Mouse (Mus musculus) splenic B cell, adult 2 months (primary cell): ENCODE data around the gene Cenpv.

ENCODE experiments used
- DNase-seq: peaks from one replicate; pipeline ENCODE4 v3.0.0-alpha.2; 2011; ENCODE audit warnings: low read depth, low spot score
- H3K27me3 ChIP-seq: 2 replicates; pipeline ENCODE4 v1.6.1; 2012; ENCODE audit warnings: mild to moderate bottlenecking, low read length, moderate library complexity, mixed read lengths; ENCODE audit not compliant: control insufficient read depth, poor library complexity, insufficient read depth, severe bottlenecking
- H3K36me3 ChIP-seq: 2 replicates; pipeline ENCODE4 v1.6.1; 2012; ENCODE audit warnings: mild to moderate bottlenecking, low read length, moderate library complexity, mixed read lengths; ENCODE audit not compliant: control insufficient read depth, poor library complexity, insufficient read depth, severe bottlenecking

Gene Cenpv

GRCm38 (mm10) chr11:62539089-62539890, at the start of gene Cenpv:
TSS of gene Cenpv (minus strand) at chr11:62539261.
- DNase-seq, result peak; percentile 61
- no peaks in the 10 kb centered on the region for H3K27me3 ChIP-seq
- H3K36me3 ChIP-seq, result no peaks in the 10 kb centered on the region

DNA sequence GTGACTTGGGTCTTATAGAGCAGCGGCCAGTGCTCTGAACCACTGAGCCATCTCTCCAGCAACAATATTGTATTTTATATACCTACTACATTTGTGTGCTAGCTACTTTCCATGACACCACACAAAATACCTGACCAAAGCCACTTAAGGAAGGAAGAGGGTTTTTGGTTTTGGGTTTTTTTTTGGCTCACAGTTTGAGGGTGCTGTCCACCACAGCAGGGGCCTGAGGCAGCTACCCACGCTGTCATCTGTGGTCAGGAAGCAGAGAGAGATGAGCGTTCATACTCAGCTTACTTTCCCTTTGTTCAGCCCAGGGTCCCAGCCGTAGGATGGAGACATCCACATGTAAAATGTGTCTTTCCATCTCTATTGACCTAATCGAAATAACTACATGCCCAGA, 48.0 kb upstream of the Cenpv start:
- Histone ChIP-seq H3K36me3 (peaks cover 25% of the 10 kb centered on the region), H3K27me3 (no peaks in the 10 kb centered on the region)
- DNase-seq, result no peak

DNA sequence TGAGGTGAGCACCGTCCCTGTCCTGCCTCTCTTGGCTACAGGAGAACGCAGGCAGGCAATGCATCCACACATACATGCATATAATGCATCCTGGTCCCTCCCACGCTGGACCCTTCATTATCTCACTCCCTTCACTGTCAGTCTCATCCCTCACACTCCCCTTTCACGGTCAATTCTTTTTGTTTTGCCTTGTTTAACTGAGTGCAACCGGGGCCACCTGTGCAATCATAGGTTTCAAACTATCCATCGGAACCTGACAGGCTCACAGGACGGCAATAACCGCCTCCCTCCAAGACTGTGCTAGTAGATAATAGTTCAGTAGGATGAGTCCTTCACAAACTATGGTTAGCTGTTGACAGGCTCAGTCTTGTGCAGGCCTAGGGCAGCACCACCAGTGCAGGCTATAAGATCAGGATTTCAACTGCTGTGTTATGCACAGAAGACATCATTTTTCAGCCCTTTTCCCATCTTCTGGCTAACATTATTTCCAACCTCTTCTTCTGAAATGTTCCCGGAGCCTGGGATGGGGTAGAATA, 45.7 kb upstream of the Cenpv start:
- no peak for DNase-seq
- peaks cover 24% of the 10 kb centered on the region for H3K36me3 ChIP-seq
- no peaks in the 10 kb centered on the region for H3K27me3 ChIP-seq

- Histone ChIP-seq H3K27me3 (no peaks in the 10 kb centered on the region), H3K36me3 (peaks cover 28% of the 10 kb centered on the region)
- no peak for DNase-seq
Measured at GRCm38 (mm10) chr11:62583031-62583430, 44.0 kb upstream of the Cenpv start.

GRCm38 (mm10) chr11:62576530-62577152, 37.6 kb upstream of the Cenpv start:
- Histone ChIP-seq H3K36me3 (peaks cover 10% of the 10 kb centered on the region), H3K27me3 (no peaks in the 10 kb centered on the region)
- peak; percentile 75 for DNase-seq

DNA sequence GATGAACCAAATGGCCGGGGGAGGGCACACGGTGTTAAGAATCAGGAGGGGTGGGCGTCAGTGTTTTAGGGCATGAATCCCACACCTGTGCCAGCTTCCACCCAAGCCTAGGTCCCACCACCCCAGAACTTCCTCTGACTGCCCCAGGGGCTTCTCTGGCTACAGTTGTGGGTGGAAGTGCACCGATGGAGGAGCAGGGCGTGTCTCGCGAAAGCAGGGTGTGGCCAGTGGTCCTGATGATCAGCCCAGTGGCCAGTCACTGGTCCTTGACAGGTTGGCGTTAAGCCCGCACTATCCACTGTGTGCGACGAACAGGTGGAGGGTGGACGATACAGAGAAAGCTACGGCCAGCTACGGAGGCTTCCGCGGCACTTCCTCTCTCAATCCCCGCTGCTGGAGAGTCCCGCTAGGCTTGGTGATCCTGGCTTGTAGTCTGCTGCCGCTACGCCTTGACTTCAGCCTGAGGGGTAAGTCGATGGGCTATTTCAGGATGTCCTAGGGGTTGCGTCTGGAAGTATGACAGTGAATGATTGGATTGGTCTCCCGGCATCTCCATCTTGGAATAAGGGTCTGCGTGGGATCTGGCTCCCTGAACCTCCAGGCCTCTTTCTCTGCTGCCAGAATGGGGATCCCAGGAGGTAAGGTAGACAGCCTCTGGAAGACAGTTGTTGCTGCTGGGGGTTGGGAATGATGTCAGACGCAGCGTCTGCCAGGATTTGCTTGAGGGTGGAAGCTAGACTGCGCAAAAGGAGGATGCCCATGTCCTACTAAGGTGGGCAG, 36.8 kb upstream of the Cenpv start:
- peak; percentile 63 for DNase-seq
- no peaks in the 10 kb centered on the region for H3K27me3 ChIP-seq
- peaks cover 5% of the 10 kb centered on the region for H3K36me3 ChIP-seq

GRCm38 (mm10) chr11:62575297-62575658, 36.2 kb upstream of the Cenpv start:
- DNase-seq, result peak; percentile 87
- peaks cover 5% of the 10 kb centered on the region for H3K36me3 ChIP-seq
- H3K27me3 ChIP-seq, result no peaks in the 10 kb centered on the region

DNA sequence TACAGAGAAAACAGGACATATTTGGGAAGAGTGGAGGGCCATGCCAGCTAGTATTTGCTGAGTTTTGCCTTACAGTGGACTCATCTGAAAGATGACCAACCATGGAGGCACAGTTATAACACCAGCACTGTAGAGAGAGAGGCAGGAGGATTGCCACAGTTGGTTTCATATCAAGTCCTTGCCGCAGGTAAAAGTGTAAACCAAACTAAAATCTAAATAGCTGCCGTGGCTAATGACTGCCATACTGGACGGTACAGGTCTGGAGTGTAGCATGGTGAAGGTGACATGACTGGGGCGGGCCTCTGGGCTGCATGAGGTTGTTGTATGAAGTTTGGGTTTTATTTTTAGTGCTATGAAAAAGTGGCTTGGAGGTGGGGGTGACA, 35.6 kb upstream of the Cenpv start:
- no peaks in the 10 kb centered on the region for H3K27me3 ChIP-seq
- DNase-seq, result no peak
- peaks cover 5% of the 10 kb centered on the region for H3K36me3 ChIP-seq

DNA sequence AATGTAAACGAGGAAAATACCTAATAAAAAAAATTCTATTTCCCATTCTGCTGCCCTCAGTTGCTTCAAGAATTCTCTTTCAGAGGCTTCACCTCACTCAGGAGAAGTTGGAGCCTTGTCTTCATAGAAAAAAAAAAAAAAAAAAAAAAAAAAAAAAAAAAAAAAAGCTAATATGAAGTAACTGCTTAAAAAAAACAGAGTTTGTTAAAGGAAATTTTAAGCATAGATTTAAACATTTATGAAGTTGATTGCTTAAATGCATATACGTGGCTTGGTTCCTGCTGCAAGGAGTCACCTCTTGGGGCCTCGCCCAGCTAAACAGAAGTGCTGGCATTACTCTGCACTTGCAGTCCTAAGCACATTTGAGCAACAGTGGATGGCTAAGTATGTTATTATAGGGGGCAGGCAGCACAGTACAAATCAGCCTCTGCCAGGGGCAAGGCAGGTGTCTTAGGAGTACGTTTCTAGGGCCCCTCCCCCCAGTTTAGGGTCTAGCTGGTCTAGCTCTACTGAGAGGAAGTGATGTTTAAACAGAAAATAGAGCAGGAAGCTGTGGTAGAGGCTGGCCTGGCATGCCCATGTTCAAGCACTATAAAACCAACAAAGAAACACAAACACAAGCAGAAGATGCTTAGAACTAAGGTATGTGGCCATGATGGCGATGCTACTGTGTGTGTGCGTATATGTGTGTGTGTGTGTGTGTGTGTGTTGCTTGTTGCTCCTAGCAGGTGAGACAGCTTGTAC, 35.1 kb upstream of the Cenpv start, which contains the start of gene Trpv2:
Gene Trpv2, plus strand, starts transcription at position 528 of the 744 bp plus-strand sequence.
- DNase-seq, result peak; percentile 70
- no peaks in the 10 kb centered on the region for H3K27me3 ChIP-seq
- H3K36me3 ChIP-seq, result peaks cover 4% of the 10 kb centered on the region

- Histone ChIP-seq H3K27me3 (no peaks in the 10 kb centered on the region), H3K36me3 (no peaks in the 10 kb centered on the region)
- no peak for DNase-seq
Measured at GRCm38 (mm10) chr11:62568300-62568699, 29.2 kb upstream of the Cenpv start.

DNA sequence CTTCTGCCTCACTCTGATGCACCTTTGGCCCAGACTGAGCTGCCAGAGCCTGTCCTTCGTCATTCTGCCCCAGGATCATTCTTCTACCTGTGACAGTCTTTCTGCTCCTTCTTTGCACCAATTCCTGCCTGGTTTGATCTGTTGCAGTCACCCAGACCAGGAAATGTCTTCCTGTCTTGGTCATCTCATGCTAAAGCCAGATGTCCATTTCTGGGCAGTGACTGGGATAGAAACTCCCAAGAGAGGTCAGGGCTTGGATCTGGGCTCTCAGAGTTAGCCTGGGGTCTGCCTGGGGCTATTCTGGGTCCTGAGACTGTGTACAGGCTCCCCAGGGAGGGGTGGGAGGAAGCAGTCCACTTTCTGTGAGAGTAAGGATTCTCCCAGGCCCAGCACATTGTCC, 27.1 kb upstream of the Cenpv start:
- DNase-seq, result no peak
- Histone ChIP-seq H3K27me3 (no peaks in the 10 kb centered on the region), H3K36me3 (no peaks in the 10 kb centered on the region)

DNA sequence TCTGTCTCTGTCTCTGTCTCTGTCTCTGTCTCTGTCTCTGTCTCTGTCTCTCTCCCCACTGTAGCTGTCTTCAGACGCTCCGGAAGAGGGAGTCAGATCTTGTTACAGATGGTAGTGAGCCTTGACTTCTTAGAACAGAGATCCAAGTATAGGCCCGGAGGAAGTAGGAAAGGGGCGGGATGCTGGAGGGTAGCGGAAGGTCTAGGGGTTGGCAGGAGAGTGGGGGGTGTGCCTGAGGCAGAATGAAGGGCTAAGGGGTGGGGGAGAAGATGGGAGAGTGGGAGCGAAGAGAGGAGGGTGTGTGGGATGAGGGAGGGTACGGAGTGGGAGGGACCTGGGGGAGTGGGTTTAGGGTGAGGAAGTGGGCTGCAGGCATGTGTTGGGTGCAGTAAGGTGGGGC, 26.7 kb upstream of the Cenpv start:
- no peak for DNase-seq
- H3K27me3 ChIP-seq, result no peaks in the 10 kb centered on the region
- H3K36me3 ChIP-seq, result no peaks in the 10 kb centered on the region

- Histone ChIP-seq H3K36me3 (no peaks in the 10 kb centered on the region), H3K27me3 (no peaks in the 10 kb centered on the region)
- DNase-seq, result no peak
Measured at GRCm38 (mm10) chr11:62563590-62563989, 24.5 kb upstream of the Cenpv start.

GRCm38 (mm10) chr11:62560463-62561016, 21.5 kb upstream of the Cenpv start:
- Histone ChIP-seq H3K27me3 (no peaks in the 10 kb centered on the region), H3K36me3 (no peaks in the 10 kb centered on the region)
- DNase-seq, result peak; percentile 14
